Mouse (Mus musculus) CH12.LX (cell line): Measurements from ENCODE around the gene Npas3. TPM values are rescaled to one million over a fixed set of nuclear protein-coding genes. Genes with fewer than 3 reads are reported as not detected.
A peak's percentile ranks its signal among the peaks of the same experiment; 100 is the strongest.

Experiments used
- DNase-seq: peaks from one replicate; pipeline ENCODE4 v3.0.0-alpha.2; 2013; ENCODE audit errors: extremely low read depth
- H3K27ac ChIP-seq: 2 replicates; pipeline ENCODE4 v1.5.1; 2012; ENCODE audit warnings: low read depth, mild to moderate bottlenecking, control low read depth, moderate library complexity; ENCODE audit not compliant: insufficient read depth
- H3K27me3 ChIP-seq: replicated peaks from 2 replicates; pipeline ENCODE3; 2012; ENCODE audit warnings: inconsistent platforms
- H3K36me3 ChIP-seq, 2 experiments: replicated peaks in 1 of 2; 2 replicates each; pipeline versions ENCODE3 to v1.6.1; 2012; ENCODE audit warnings: inconsistent platforms in 1 of 2, low read length in 1 of 2, mild to moderate bottlenecking in 1 of 2, mixed read lengths in 1 of 2, moderate library complexity in 1 of 2; ENCODE audit not compliant: control insufficient read depth in 1 of 2, insufficient read depth in 1 of 2
- H3K4me1 ChIP-seq, 2 experiments: 2 replicates each; pipeline ENCODE4 v1.6.1; 2012; ENCODE audit warnings: inconsistent platforms in 1 of 2, moderate library complexity in 1 of 2; ENCODE audit not compliant: insufficient read depth in 2 of 2, control insufficient read depth in 1 of 2
- H3K4me2 ChIP-seq: 2 replicates; pipeline ENCODE4 v1.6.1; 2012; ENCODE audit warnings: low read depth, mild to moderate bottlenecking, control low read depth; ENCODE audit not compliant: poor library complexity, insufficient read depth, severe bottlenecking
- H3K4me3 ChIP-seq, 3 experiments: fragments of 150-350 bp in 1 of 3; sonication (generic) in 1 of 3; replicated peaks in 1 of 3; 2 replicates each; pipeline versions ENCODE3 to v1.5.1; 2011 to 2012; ENCODE audit warnings: low read depth in 2 of 3, low read length in 2 of 3, mild to moderate bottlenecking in 2 of 3, moderate library complexity in 2 of 3, control low read depth in 1 of 3, improper control_type of control experiment in 1 of 3, inconsistent platforms in 1 of 3, mixed read lengths in 1 of 3; ENCODE audit not compliant: poor library complexity in 1 of 3
- H3K79me2 ChIP-seq: replicated peaks from 2 replicates; pipeline ENCODE4 v1.6.1; 2012; ENCODE audit warnings: mild to moderate bottlenecking, moderate library complexity; ENCODE audit not compliant: control insufficient read depth, poor library complexity, insufficient read depth, severe bottlenecking; ENCODE audit errors: extremely low read depth
- H3K9ac ChIP-seq: 2 replicates; pipeline ENCODE4 v1.6.1; 2012; ENCODE audit warnings: low read depth, mild to moderate bottlenecking, control low read depth, moderate library complexity; ENCODE audit not compliant: insufficient read depth
- H3K9me3 ChIP-seq: replicated peaks from 2 replicates; pipeline ENCODE3; 2012; ENCODE audit warnings: low read length, inconsistent platforms, mixed read lengths
- BHLHE40 ChIP-seq: IDR thresholded peaks from 2 replicates; pipeline ENCODE4 v1.6.1; 2011; ENCODE audit warnings: mild to moderate bottlenecking, low read depth, low read length, improper control_type of control experiment
- CHD1 ChIP-seq: IDR thresholded peaks from 2 replicates; pipeline ENCODE4 v1.6.1; 2012; ENCODE audit warnings: low read depth, low read length, improper control_type of control experiment, inconsistent platforms
- CHD2 ChIP-seq: IDR thresholded peaks from 2 replicates; pipeline ENCODE4 v1.6.1; 2011; ENCODE audit warnings: low read length, improper control_type of control experiment
- ELF1 ChIP-seq: IDR thresholded peaks from 2 replicates; pipeline ENCODE4 v1.6.1; 2014; ENCODE audit warnings: low read depth, mild to moderate bottlenecking, inconsistent platforms, low read length, improper control_type of control experiment
- GABPA ChIP-seq: IDR thresholded peaks from 2 replicates; pipeline ENCODE4 v1.6.1; 2012; ENCODE audit warnings: low read depth, low read length, improper control_type of control experiment, inconsistent platforms; ENCODE audit not compliant: insufficient replicate concordance
- HCFC1 ChIP-seq: IDR thresholded peaks from 2 replicates; pipeline ENCODE4 v1.6.1; 2012; ENCODE audit warnings: low read depth, mild to moderate bottlenecking, inconsistent platforms, low read length, improper control_type of control experiment
- JUN ChIP-seq: IDR thresholded peaks from 2 replicates; pipeline ENCODE4 v1.6.1; 2011; ENCODE audit warnings: low read depth, mild to moderate bottlenecking, low read length, improper control_type of control experiment, moderate library complexity; ENCODE audit not compliant: insufficient read depth
- JUND ChIP-seq: conservative IDR thresholded peaks from 2 replicates; pipeline ENCODE4 v1.6.1; 2011; ENCODE audit warnings: low read depth, low read length, improper control_type of control experiment
- KAT2A ChIP-seq: IDR thresholded peaks from 2 replicates; pipeline ENCODE4 v1.6.1; 2012; ENCODE audit warnings: low read length, improper control_type of control experiment, inconsistent platforms; ENCODE audit not compliant: insufficient replicate concordance
- MAZ ChIP-seq: IDR thresholded peaks from 2 replicates; pipeline ENCODE4 v1.6.1; 2012; ENCODE audit warnings: low read depth, mild to moderate bottlenecking, inconsistent platforms, low read length, improper control_type of control experiment, moderate library complexity
- MEF2A ChIP-seq: IDR thresholded peaks from 2 replicates; pipeline ENCODE4 v1.6.1; 2014; ENCODE audit warnings: low read depth, mild to moderate bottlenecking, inconsistent platforms, low read length, improper control_type of control experiment, borderline replicate concordance
- MXI1 ChIP-seq: IDR thresholded peaks from 2 replicates; pipeline ENCODE4 v1.6.1; 2011; ENCODE audit warnings: mild to moderate bottlenecking, low read depth, low read length, improper control_type of control experiment
- NELFE ChIP-seq: IDR thresholded peaks from 2 replicates; pipeline ENCODE4 v1.6.1; 2011; ENCODE audit warnings: low read depth, low read length, improper control_type of control experiment
- PAX5 ChIP-seq: IDR thresholded peaks from 2 replicates; pipeline ENCODE4 v1.6.1; 2012; ENCODE audit warnings: low read length, inconsistent platforms, mixed read lengths
- POLR2A ChIP-seq: IDR thresholded peaks from 2 replicates; pipeline ENCODE4 v1.6.1; 2011; ENCODE audit warnings: low read depth, mild to moderate bottlenecking, improper control_type of control experiment, low read length
- SIN3A ChIP-seq: IDR thresholded peaks from 2 replicates; pipeline ENCODE4 v1.6.1; 2012; ENCODE audit warnings: low read length, improper control_type of control experiment, inconsistent platforms
- SMC3 ChIP-seq: IDR thresholded peaks from 2 replicates; pipeline ENCODE4 v1.6.1; 2011; ENCODE audit warnings: low read depth, low read length, improper control_type of control experiment
- TBP ChIP-seq: conservative IDR thresholded peaks from 2 replicates; pipeline ENCODE4 v1.6.1; 2011; ENCODE audit warnings: low read depth, low read length, improper control_type of control experiment
- TCF12 ChIP-seq: IDR thresholded peaks from 2 replicates; pipeline ENCODE4 v1.6.1; 2014; ENCODE audit warnings: low read depth, mild to moderate bottlenecking, inconsistent platforms, low read length, improper control_type of control experiment
- UBTF ChIP-seq: IDR thresholded peaks from 2 replicates; pipeline ENCODE4 v1.6.1; 2012; ENCODE audit warnings: low read depth, mild to moderate bottlenecking, inconsistent platforms, low read length, improper control_type of control experiment, moderate library complexity
- USF1 ChIP-seq: IDR thresholded peaks from 2 replicates; pipeline ENCODE4 v1.6.1; 2014; ENCODE audit warnings: low read depth, mild to moderate bottlenecking, inconsistent platforms, low read length, improper control_type of control experiment
- USF2 ChIP-seq: conservative IDR thresholded peaks from 2 replicates; pipeline ENCODE4 v1.6.1; 2011; ENCODE audit warnings: low read depth, low read length, improper control_type of control experiment
- ZC3H11A ChIP-seq: IDR thresholded peaks from 2 replicates; pipeline ENCODE4 v1.6.1; 2012; ENCODE audit warnings: low read depth, mild to moderate bottlenecking, inconsistent platforms, low read length, improper control_type of control experiment
- ZKSCAN1 ChIP-seq: IDR thresholded peaks from 2 replicates; pipeline ENCODE4 v1.6.1; 2012; ENCODE audit warnings: low read depth, inconsistent platforms, low read length, improper control_type of control experiment, borderline replicate concordance
- dilution Hi-C: fragments of 300-500 bp; cut with MboI; formaldehyde crosslinking; loops from 2 replicates; pipeline ENCODE4 v1.14.3; 2020; ENCODE audit warnings: low sequenced_read_pairs; ENCODE audit not compliant: extremely low pct_unique_long_range_greater_than_20kb, extremely low pct_ligation_motif_present
- in situ Hi-C: fragments of 300-500 bp; cut with MboI; formaldehyde crosslinking; loops from 3 replicates; pipeline ENCODE4 v1.14.3; 2019; ENCODE audit warnings: low sequenced_read_pairs, low pct_ligation_motif_present, low pct_unique_long_range_greater_than_20kb, mixed read lengths
- polyA plus RNA-seq: library from polyadenylated mRNA; unstranded; fragments of >175 nt; gene quantifications from 2 replicates; pipeline ENCODE4 v1.2.1, GENCODE M21; 2012; ENCODE audit warnings: low read depth; ENCODE audit not compliant: insufficient read length
- total RNA-seq, 2 experiments: library from RNA; depleted of rRNA; stranded (reverse); fragments of 300-350 nt in 1 of 2; fragments of >200 nt in 1 of 2; gene quantifications; 2 replicates each; pipeline ENCODE4 v1.2.3; 2012 to 2014

Npas3 gene
- total and polyA plus RNA-seq, 3 experiments, result 0.13 TPM; not detected in 1

DNA sequence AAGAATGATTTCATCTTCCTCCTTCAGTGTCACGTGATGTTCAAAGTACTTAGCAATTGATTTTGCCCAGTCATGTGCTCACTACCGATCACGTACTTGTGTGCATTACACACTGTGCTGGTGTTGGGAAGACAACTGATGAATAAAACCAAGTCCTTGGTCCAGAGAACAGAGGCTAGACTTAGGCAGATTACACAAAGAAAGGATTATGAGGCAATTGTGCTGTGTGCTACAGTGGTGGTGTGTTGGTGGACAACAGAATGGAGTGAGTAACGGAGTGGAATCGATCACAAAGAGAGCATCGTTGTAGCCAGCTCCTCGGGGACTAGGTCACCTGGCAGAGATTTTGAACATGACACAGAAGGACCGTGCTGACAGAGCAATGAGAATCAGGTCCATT, 769.5 kb downstream of the Npas3 start:
- H3K79me2 ChIP-seq, result no peaks in the 10 kb centered on the region
- no peak overlapping the region for H3K27ac ChIP-seq
- H3K4me1 ChIP-seq, result peaks cover 3 to 6% of the 10 kb centered on the region in 2 experiments; a peak in 2 of 4 replicates
- H3K27me3 ChIP-seq, result no peaks in the 10 kb centered on the region
- H3K4me3 ChIP-seq, result no peak overlapping the region
- no peak for DNase-seq
- in situ Hi-C loops, result no loop called here
- H3K4me2 ChIP-seq, result no peak overlapping the region
- no peaks in the 10 kb centered on the region for H3K9me3 ChIP-seq
- no peak for TF ChIP-seq GABPA
- no peak for TF ChIP-seq ELF1
- TF ChIP-seq USF1, result peak; percentile 43; the same call in 1 of the 2 replicates
- no peak for TF ChIP-seq KAT2A
- no peak for TF ChIP-seq JUND
- TF ChIP-seq CHD1, result no peak
- TF ChIP-seq SIN3A, result no peak
- no peak for TF ChIP-seq CHD2
- no peak for TF ChIP-seq MAZ
- TF ChIP-seq UBTF, result no peak
- no peak for TF ChIP-seq POLR2A
- TF ChIP-seq PAX5, result no peak
- TF ChIP-seq NELFE, result no peak
- TF ChIP-seq MXI1, result no peak
- no peak for TF ChIP-seq MEF2A
- no peak for TF ChIP-seq SMC3
- TF ChIP-seq TCF12, result no peak
- TF ChIP-seq ZKSCAN1, result no peak
- TF ChIP-seq TBP, result no peak
- TF ChIP-seq ZC3H11A, result no peak
- peak; percentile 52 for TF ChIP-seq USF2
- TF ChIP-seq BHLHE40, result 0 out of 2 replicates have a peak, but pooled peaks have one; percentile 15
- TF ChIP-seq HCFC1, result no peak
- TF ChIP-seq JUN, result no peak
- TF ChIP-seq, all 38 proteins: peak for 3
- H3K9ac ChIP-seq, result no peak overlapping the region
- dilution Hi-C loops, result no loop called here
- H3K36me3 ChIP-seq, result no peaks in the 10 kb centered on the region
